Mouse (Mus musculus) urinary bladder, adult 18-20 months (tissue): ENCODE results near the gene Cenps.

ENCODE experiments used
- DNase-seq, 2 experiments: peaks; one replicate each; pipeline ENCODE4 v3.0.0; 2022; ENCODE audit warnings: low spot score in 2 of 2, mixed read lengths in 2 of 2

Cenps gene

GRCm38 (mm10) chr4:149157415-149157973, 20.1 kb upstream of the Cenps start:
- no peak for DNase-seq

DNA sequence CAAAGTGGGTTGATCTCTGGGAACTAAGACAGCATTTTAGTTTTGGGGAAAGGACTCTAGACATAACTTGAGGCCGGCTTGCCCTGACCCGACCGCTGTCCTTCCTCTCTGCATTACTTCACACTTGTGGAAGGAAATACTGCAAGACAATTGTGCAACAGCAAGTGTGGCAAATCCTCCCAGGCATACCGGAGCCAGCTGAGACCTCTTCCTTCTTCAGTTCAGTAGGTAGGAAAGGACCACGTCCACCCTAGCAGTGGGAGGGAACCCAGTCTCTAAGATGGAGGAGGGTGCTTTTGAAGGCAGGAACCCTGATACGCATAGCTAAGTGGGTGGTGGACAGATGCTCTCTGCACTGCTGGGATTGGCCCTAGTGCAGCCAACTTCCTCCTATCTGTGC, 18.3 kb upstream of the Cenps start:
- DNase-seq: no peak

GRCm38 (mm10) chr4:149154859-149155258, 17.4 kb upstream of the Cenps start:
- no peak for DNase-seq

GRCm38 (mm10) chr4:149150721-149151120, 13.3 kb upstream of the Cenps start:
- DNase-seq: no peak

DNA sequence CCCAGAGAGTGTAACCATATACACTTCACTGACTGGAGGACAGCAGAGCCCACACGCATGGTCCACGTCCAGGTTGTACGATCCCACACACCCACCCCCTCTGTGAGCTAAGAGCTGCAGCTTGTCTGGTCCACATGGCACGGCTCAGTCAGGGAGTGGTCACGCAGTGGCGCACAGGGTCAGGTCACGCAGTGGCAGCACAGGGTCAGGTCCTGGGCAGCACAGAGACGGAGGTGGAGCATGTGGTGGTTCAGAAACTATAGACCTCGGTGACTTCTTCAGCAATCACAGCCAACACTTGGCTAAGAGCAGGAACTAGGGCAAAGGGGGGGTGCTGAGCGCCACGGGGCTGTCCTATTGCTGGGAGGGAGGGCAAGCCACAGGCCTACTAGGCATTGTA, 12.8 kb upstream of the Cenps start:
- DNase-seq: no peak

DNA sequence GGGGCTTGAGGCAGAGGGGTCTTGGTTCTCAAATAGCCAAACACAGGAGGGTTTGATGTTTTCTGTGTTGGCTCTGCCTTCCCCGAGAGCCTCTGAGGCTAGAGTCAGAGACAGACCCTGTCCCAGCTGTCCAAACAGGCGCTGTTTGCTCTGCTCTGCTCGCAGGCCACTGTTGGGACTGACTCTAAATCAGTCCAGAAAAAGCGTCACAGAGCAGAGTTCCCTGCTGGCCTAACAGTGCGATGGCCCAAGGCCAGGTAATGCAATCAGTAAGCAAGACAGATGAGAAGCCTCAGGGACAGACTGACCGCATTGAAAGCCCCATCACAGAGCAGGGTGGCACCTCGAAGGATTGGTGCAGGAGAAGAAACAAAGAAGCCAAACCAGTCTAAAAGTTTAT, 12.2 kb upstream of the Cenps start:
- no peak for DNase-seq

DNA sequence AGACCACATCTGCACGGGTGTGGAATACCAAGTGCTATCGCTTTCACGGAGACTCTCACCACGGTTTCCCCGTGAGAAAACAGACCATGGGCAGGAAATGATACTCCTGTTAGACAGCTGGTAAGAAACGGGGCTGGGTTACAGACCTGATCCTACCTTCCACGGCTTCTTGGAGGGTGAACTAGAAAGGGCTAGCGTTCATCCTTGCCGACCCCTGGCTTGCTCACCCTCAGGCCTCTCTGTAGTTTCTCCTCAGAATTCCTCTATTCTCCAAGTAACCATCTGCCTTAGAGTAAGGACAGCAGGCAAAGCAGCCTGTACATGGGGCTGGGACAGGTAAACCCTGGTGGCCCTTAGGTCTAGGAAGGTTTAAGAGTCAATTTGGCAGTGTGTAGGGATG, 11.8 kb upstream of the Cenps start:
- DNase-seq: no peak

DNA sequence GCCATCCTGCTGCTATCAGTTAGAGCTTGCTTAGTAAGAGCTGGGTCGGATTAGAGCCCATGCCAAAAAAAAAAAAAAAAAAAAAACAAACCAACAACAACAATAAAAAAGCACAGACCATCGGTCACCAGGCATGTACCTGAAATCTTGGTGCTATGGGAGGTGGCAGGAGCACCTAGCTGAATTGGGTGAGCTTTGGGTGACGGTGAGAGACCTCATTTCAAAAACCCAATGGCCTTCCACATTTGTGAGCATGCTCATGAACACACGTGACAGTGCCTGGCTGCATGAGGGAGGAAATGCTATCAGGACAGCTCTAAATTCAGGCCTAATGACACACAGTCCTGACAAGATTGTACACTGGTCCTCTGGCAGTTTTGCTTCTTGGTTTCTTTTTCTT, 10.7 kb upstream of the Cenps start:
- DNase-seq: no peak

- DNase-seq: no peak
Measured at GRCm38 (mm10) chr4:149147528-149147927, 10.1 kb upstream of the Cenps start.

DNA sequence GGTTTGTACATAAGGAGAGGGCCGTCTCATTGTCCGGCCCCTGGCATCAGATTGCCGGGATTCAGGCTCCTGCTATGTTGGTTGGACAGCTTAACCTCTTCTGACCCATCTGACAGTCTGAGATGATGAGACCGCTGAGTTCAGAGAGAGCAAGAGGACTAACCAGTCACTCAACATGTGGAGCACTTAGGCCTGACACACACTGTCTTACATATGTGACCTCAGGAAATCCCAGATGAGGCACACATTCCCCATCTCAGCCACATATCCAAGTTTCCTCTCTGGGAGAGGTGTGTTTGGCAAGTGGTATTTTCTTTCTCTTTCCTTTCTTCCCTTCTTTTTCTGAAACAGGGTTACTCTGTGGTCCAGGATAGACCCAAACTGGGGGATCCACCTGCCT, 7.7 kb upstream of the Cenps start:
- DNase-seq: no peak

DNA sequence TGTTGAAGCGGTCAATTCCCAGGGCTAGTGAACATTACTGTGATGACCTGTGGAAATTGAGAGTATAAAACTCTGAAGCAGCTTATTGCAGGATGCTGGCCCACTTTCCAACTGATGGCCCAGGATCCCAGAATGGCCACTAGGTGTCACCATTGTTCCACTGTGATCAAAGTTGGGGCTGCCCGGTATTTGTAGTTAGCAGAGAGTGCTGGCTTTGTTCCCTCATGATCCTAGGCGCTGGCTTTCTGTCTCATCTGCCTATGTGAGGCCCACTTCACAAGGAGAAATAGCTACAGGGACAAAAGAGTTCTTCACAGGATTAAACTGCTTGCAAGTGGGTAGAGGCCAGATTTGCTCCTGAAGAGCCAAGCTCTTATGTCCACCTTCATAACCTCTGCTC, 7.0 kb upstream of the Cenps start:
- DNase-seq: peak; percentile 60 to 76

GRCm38 (mm10) chr4:149143594-149143993, 6.2 kb upstream of the Cenps start:
- no peak for DNase-seq

GRCm38 (mm10) chr4:149138515-149138914, 1.1 kb upstream of the Cenps start:
- no peak for DNase-seq

DNA sequence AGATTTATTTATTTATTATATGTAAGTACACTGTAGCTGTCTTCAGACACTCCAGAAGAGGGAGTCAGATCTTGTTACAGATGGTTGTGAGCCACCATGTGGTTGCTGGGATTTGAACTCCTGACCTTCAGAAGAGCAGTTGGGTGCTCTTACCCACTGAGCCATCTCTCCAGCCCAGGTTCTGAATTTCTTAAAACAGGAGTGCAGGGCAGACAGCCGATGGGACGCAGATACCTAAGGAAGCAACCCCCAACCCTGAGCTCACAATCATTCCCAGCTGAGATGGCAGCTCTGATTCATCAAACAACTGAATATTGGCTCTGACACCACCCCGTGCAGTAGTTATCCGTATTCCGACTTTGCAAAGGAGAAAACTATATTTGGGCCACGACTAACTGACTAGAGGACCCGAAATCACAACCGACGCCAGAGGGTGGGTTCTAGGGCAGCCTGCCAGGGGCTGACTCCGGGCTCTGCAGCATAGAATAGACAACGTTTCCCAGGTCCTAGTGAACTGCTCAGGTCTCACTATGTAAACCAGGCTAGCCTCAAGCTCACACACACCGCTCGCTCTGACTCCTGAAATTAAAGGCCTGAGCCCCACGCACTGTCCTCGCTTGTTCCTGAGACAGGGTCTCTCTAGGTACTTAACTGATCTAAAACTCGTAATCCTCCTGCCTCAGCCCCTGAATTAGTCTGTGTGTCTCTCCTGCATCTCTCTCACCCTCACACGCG, 1.1 kb downstream of the Cenps start:
- DNase-seq: no peak

DNA sequence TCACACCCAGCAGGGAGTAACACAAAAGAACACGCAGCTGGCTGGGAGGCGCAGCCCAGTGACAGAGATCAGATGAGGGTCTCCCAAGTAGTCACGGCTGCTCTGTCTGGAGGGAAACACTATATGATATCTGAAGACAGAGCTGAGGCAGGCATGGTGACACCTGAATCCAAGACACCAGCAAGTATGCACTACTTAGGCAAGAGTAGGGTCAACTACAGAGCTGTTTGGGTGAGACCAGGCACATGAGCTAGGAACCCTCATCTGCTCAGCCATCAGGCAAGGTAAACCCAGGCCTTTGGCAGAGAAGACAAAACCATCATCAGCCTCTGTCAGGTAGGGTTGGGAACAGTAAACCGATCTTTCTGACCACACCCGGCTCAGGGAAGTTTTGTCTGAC, 4.0 kb downstream of the Cenps start:
- no peak for DNase-seq

GRCm38 (mm10) chr4:149131789-149132565, 5.5 kb downstream of the Cenps start:
- no peak for DNase-seq

DNA sequence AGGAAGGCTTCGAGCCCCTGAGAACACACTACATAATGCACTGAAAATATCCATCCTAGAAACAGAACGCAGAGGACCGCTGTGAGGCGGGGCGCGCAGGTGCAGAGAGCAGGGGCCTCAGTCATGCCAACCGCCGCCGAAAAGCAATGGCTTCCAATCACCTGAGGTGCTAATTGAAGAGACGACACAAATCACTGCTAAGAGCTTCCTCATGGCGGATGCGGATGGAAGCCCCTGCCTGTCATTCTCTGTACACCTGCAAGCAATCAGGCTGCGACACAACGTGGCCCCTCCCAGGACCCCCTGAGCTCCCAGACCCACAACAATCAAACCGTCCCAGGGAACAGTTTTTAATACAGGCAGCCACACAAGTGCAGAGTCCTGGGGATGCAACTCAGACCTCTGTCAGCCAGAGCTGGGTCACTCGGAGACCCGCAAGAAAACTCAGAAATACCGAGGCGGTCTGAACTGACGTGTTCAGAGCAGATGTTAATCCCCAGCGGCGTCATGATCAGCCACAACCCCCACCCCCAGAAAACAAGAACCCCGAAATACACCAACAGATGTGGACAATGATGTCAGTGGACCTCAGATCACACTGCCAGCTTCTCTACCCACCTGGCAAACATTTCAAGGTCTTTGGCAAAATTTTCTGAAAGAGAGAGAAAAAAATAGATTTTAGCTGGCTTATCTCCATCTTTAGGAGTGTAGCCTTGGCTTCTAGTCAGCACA, 6.2 kb downstream of the Cenps start:
- no peak for DNase-seq

DNA sequence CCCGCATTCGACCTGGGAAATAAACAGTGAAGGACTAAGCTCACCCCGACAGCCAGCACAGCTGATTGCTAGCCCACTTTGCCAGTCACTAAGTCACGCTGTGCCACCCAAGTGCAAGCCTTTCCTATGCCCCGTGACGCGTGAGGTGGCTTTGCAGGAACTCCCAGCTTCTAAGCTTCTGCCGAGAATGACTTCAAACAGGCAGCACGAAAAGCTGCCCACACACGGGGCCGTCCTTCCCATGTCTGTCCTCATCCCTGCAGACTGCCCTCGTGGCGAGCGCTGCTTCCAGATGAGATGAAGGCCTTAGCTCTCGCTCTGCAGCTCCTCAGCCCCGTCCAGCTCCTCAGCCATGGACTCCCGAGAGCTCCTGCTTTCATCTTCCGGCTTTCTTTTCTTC, 9.0 kb downstream of the Cenps start:
- no peak for DNase-seq

- DNase-seq: no peak
Measured at GRCm38 (mm10) chr4:149126663-149127062, 10.8 kb downstream of the Cenps start, which contains the start of gene Cort. Gene Cort (minus strand): TSS chr4:149126763.

DNA sequence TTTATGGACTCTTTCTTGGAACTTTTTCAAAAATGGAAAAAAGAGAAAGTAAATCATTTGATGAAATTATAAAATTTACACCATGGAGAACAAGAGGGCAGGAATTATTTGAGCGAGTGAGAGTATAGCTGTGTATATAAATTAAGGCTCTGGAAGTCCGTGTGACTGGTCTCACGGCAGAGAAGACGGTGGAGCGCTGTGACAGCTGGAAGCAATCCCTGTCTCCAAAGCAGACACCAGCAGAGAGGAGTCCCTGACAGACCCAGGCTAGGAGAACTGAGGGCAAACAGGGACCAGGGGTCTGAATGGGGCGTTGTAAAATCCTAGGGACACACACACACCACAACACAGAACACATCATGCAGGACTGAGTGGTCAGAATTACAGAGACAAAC, 11.3 kb downstream of the Cenps start:
- DNase-seq: no peak

GRCm38 (mm10) chr4:149125341-149126114, 11.9 kb downstream of the Cenps start:
- DNase-seq: no peak

DNA sequence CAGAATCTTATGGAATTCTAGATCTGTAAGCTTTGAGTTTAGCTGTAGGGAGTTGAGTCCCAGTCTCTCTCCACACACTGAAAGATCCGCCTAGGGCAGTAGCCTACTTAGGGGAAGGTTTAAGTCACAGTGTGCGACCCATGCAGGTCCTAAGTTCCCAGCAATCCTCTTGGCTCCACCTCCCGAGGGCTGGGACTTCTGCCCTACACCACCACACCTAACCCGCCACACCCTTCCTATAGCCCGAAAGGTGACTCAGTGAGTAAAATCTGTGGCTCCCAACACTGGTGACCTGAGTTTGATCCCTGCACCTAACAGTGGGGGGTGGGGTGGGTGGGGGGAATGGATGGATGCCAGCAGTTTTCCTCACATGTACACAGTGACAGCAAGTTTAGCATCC, 14.0 kb downstream of the Cenps start:
- no peak for DNase-seq
